Mouse (Mus musculus) lung, adult 2 months (tissue): ENCODE data around the gene Il17re.

ENCODE experiments used
- CTCF ChIP-seq: fragments of 200-500 bp; IDR thresholded peaks from 2 replicates; pipeline ENCODE4 v1.5.1; 2011; ENCODE audit warnings: mild to moderate bottlenecking, low read length, control low read depth; ENCODE audit not compliant: insufficient read depth
- POLR2A ChIP-seq: fragments of 200-500 bp; IDR thresholded peaks from 2 replicates; pipeline ENCODE4 v1.6.1; 2011; ENCODE audit warnings: low read depth, mild to moderate bottlenecking, control low read depth, low read length, borderline replicate concordance; ENCODE audit errors: extremely low read depth

- TF ChIP-seq CTCF (no peak), POLR2A (no peak)
These were observed 48.3 kb upstream of the Il17re start for GRCm38 (mm10) chr6:113410001-113410400.
